Mouse (Mus musculus) naive thymus-derived CD4-positive, alpha-beta T cell, adult 5 months (primary cell): Measurements from ENCODE around the gene Scel. TPM values are rescaled to one million over a fixed set of nuclear protein-coding genes. Genes with fewer than 3 reads are reported as not detected.

ENCODE experiments used
- polyA plus RNA-seq: library from polyadenylated mRNA; unstranded; fragments of 100-300 nt; shearing (Covaris generic); gene quantifications from one replicate; pipeline ENCODE4 v1.2.1, GENCODE M21; 2017

Scel gene
- polyA plus RNA-seq: not detected

GRCm38 (mm10) chr14:103512802-103513472, at the start of gene Scel:
TSS of gene Scel (plus strand) at chr14:103513342.

GRCm38 (mm10) chr14:103649896-103650334, 136.8 kb downstream of the Scel start, which contains the start of gene Slain1:
TSS of gene Slain1 (plus strand) at chr14:103650228.

Other genes with a start within 250 kb of the Scel start
- gene Mycbp2, start 166.5 kb upstream of the Scel start, polyA plus RNA-seq: 70.4 TPM
- gene Slain1, start 136.9 kb downstream of the Scel start, polyA plus RNA-seq: 115 TPM